Mouse (Mus musculus) ES-CJ7 (cell line): ENCODE measurements around the gene Nanp.
A peak's percentile ranks its signal among the peaks of the same experiment; 100 is the strongest.

Source experiments
- DNase-seq: peaks from one replicate; pipeline ENCODE4 v3.0.0; 2011; ENCODE audit warnings: low read depth, low spot score

The Nanp gene

DNA sequence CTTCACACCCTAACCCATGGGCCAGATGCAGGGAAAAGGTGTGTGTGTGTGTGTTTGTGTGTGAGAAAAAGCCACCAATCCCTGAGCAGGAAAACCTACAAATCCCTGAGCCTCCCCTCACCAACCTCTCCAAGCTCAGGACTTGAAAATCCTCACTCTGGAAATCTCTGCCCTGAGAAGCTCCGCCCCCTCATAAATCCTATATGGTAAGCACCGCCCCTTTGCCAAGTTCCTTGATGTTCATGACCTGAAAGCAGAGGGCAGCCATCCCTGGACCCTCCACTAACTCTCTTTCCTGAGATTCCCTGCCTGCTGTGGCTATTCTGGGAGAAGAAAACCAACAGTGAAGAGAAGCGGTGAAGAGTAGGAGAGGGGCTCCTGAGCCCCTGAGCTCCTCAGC lies 40.2 kb downstream of the Nanp start:
- peak; percentile 22 for DNase-seq

DNA sequence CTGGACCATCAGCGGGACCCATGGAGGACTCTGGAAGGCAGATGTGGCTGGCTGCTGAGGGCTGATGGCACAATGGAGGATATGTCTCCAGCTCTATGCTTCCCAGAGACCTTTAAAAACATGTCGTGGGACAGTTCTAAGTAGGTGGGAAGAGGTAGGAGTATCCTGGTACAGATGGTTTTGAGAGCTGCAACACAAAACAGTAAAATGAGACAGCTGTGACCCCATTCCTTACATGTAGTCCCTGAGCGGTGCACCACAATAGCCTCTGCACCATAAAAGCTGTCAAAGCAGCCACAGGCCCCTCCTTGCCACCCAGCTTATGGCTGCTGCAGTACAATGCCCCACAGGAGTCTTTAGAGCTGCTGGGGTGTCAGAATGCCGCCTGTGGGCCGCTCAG lies 41.6 kb downstream of the Nanp start:
- DNase-seq = no peak

DNA sequence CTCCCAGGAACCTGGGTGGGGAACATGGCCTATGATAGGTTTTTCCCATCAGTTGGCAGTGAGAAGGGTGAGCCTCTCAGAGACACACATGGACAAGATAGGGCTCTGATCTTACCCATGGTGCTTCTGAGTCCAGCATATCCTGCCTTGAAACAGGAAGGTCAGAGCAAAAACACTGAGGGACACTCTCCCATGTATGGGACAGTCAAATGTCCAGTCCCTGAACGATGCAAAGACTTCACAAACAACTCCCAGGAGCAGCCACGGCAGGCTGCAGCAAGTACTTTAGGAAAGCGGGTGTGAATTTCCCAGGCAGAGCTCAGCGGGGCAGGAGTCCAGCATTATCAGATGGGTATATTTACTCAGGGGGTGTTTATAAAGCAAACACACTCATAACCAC lies 43.9 kb downstream of the Nanp start:
- DNase-seq = no peak

DNA sequence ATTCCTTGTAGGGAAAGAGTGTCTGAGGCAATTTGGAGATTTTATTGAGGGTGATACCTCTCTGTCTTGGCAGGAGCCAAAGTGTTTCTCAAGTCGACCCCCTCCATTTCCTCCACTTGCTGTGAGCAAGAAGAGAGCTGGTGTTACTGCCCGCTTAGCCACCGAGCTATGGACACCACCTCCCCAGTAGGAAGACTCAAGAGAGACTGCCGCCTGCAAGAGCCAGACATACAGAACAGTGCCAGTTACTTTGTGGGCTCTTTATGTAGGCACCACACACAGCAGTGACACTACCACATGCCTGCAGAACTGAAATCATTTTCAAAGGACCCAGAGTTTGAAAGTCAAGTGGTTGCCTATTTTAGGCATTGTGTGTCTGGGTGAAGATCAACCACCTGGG lies 48.1 kb downstream of the Nanp start:
- DNase-seq = no peak

DNA sequence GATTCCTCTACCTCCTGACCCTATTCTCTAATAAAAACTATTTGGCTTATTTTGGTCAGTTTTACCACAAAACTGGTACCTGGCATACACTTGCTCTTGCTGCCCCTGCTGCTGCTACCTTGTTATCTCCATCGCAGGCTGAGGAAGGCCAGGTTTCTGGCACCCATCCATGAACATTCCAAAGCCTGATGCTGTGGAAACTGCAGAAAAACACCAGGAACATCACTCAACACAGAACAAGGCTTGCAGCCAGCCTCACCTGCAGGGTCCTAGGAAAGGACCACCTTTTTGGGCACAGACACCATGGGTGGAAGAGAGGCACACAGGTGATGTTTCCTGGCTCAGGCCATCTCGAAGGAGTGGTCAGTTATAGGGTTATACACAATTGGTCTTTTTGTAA lies 48.7 kb downstream of the Nanp start:
- no peak for DNase-seq

DNA sequence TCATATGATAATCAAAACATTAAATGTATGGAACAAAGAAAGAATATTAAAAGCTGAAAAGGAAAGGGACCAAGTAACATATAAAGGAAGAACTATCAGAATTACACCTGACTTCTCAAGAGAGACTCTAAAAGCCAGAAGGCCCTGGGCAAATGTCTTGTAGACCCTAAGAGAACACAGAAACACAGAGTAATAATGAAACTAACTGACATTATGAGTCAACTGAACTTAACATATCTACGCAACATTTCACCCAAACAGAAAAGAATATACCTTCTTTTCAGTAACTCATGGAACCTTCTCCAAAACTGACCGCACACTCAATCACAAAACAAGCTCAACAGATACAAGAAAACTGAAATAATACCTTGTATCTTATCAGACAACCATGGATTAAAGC lies 53.8 kb downstream of the Nanp start:
- DNase-seq = no peak

DNA sequence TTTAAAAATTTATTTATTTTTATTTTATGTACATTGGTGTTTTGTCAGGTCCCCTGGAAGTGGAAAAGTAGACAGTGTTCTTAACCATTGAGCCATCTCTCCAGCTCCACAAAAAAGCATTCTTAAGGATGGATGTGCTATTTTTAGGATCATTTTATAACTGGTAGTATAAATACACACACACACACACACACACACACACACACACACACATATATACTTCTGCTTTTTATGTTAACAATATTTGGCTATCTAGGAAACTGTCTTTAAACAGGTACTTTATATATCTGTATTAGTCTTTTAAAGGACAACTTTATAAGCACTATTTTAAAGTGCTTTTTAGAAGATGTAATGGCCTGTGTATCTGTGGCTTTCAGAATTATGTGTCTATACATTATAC lies 57.1 kb downstream of the Nanp start:
- no peak for DNase-seq

DNA sequence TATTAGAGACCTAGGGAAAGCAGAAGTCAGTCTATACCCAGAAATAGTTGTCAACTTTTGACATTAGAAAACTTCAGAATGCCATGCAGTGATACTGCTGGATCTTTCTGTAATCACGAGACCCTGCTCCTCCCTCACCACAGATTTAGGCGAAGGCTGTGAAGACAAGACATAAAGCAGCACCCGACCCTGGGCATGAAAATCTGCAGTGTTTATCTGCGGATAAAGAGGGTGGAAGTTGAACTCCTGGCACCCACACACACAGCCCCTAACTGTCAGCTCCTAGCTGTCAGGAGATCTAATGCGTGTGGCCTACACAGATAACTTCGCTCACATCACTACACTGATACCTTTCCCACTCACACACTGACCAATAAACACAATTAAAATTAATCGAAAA lies 57.7 kb downstream of the Nanp start:
- no peak for DNase-seq

DNA sequence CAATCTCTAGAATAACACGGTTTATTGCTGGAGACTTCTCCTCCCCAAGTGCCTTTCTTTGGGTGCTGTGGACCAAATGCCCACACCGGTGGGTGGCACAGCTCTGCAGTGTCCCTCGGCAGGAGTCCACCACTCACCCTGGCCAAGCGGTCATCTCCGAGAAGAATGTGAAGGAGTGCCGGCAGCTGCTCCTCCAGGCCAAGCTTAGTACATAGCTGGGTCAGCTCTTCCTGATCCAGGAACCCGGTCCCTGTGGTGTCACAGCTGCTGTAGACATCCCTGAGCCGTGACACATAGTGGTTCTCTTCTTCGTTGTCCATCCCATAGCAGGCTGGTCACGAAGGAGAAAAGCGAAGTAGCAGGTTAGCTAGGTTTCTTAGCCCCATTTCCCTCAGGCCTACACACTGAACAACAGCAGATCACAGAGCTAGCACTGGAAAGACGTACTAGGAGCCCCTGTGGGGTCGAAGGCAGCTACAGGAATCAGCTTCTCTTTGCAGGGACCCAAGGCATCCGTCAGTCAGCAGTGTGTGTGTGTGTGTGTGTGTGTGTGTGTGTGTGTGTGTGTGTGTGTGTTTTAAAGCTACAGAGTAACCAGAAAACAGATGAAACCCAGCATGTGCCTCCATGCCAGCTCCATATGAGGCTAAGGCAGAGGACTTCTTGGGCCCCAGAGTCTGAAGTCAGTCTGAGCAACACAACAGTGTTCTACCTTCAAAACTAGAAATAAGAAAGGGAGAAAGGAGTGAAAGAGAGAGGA lies 59.2 kb downstream of the Nanp start:
- no peak for DNase-seq
